Mouse (Mus musculus) heart, embryonic 16.5 days (tissue): Measurements from ENCODE around the gene Slc35a1. TPM values are rescaled to one million over a fixed set of nuclear protein-coding genes. Genes with fewer than 3 reads are reported as not detected.
A peak's percentile ranks its signal among the peaks of the same experiment; 100 is the strongest.
"Not testable (repeated sequence)": the region's sequence is repeated elsewhere in the genome, so short reads cannot be mapped to it uniquely, and the experiment has no call there.

ENCODE experiments used
- ATAC-seq: fragments of 200-750 bp; cut with Nextera tagmentation; replicated peaks from 2 replicates; pipeline ENCODE4 v1.8.0; 2017; ENCODE audit warnings: moderate number of reproducible peaks; ENCODE audit not compliant: insufficient read depth, low FRiP score; ENCODE audit errors: extremely low read depth
- H3K27ac ChIP-seq: fragments of 300-500 bp; sonication (generic); 2 replicates; pipeline ENCODE4 v1.5.1; 2014; ENCODE audit warnings: mild to moderate bottlenecking, low read length, control low read depth, moderate library complexity
- H3K27me3 ChIP-seq: fragments of 300-500 bp; sonication (generic); 2 replicates; pipeline ENCODE4 v1.6.1; 2014; ENCODE audit warnings: low read length, mixed read lengths; ENCODE audit not compliant: control insufficient read depth, insufficient read depth
- H3K36me3 ChIP-seq: fragments of 300-500 bp; sonication (generic); 2 replicates; pipeline ENCODE4 v1.6.1; 2014; ENCODE audit not compliant: control insufficient read depth, insufficient read depth
- H3K4me1 ChIP-seq: fragments of 300-500 bp; sonication (generic); 2 replicates; pipeline ENCODE4 v1.6.1; 2014; ENCODE audit warnings: low read length, mixed read lengths; ENCODE audit not compliant: control insufficient read depth, insufficient read depth
- H3K4me2 ChIP-seq: fragments of 300-500 bp; sonication (generic); 2 replicates; pipeline ENCODE4 v1.6.1; 2014; ENCODE audit warnings: low read depth, mild to moderate bottlenecking, control low read depth, low read length
- H3K4me3 ChIP-seq: fragments of 300-500 bp; sonication (generic); 2 replicates; pipeline ENCODE4 v1.5.1; 2014; ENCODE audit warnings: mild to moderate bottlenecking, control low read depth, low read length
- H3K9ac ChIP-seq: fragments of 300-500 bp; sonication (generic); 2 replicates; pipeline ENCODE4 v1.6.1; 2014; ENCODE audit warnings: low read length, control low read depth
- H3K9me3 ChIP-seq: fragments of 300-500 bp; sonication (generic); replicated peaks from 2 replicates; pipeline ENCODE4 v1.6.1; 2016; ENCODE audit warnings: low read length; ENCODE audit not compliant: control insufficient read depth
- WGBS: fragments of 180-500 bp; shearing (Covaris S2); extraction: QIAGEN DNeasy Blood & Tissue Kit; methylation state at CpG from one replicate; pipeline ENCODE4 v1.1.7; 2014; 5-methylcytosine and 5-hydroxymethylcytosine counted together
- polyA plus RNA-seq: library from polyadenylated mRNA; unstranded; fragments of >200 nt; fragmentation: Nextera tagmentation; extraction: Ambion mirVana; gene quantifications from 2 replicates; pipeline ENCODE4 v1.2.1, GENCODE M21; 2015

The Slc35a1 gene
- polyA plus RNA-seq: 42.9 and 43.4 TPM in 2 replicates

- peak; percentile 98 for ATAC-seq
- H3K9ac ChIP-seq: peak within 1 kb of the TSS; percentile 89
- H3K4me3 ChIP-seq: peak within 1 kb of the TSS; percentile 78
- H3K4me2 ChIP-seq: peak within 1 kb of the TSS; percentile 63
- H3K4me1 ChIP-seq: no peaks in the 10 kb centered on the region; the same call in 1 of the 2 replicates
- H3K27me3 ChIP-seq: no peaks in the 10 kb centered on the region
- under 1% methylated on average over 62 of the region's 65 CpGs for WGBS
- H3K9me3 ChIP-seq: no peaks in the 10 kb centered on the region
- peak within 1 kb of the TSS; percentile 85 for H3K27ac ChIP-seq
- 0 out of 2 replicates have a peak, but pooled peaks cover 2% of the 10 kb centered on the region for H3K36me3 ChIP-seq
Observed at GRCm38 (mm10) chr4:34686874-34687567, at the start of gene Slc35a1. Slc35a1 (minus strand) TSS chr4:34687438.

- no peak for ATAC-seq
- Histone ChIP-seq H3K27me3 (peaks cover 2% of the 10 kb centered on the region; the same call in 1 of the 2 replicates), H3K9me3 (no peaks in the 10 kb centered on the region; the same call in 1 of the 2 replicates), H3K4me2 (no peak overlapping the region), H3K27ac (no peak overlapping the region), H3K4me3 (no peak overlapping the region), H3K9ac (no peak overlapping the region), H3K36me3 (no peaks in the 10 kb centered on the region), H3K4me1 (peaks cover 2% of the 10 kb centered on the region; the same call in 1 of the 2 replicates)
- WGBS: 71% methylated on average over 3 of the region's 3 CpGs
Observed at GRCm38 (mm10) chr4:34734461-34734860, 47.2 kb upstream of the Slc35a1 start.

- not testable (repeated sequence) for ATAC-seq, H3K4me1 ChIP-seq, H3K36me3 ChIP-seq, H3K27ac ChIP-seq, H3K9ac ChIP-seq, H3K27me3 ChIP-seq, H3K4me2 ChIP-seq, H3K4me3 ChIP-seq, H3K9me3 ChIP-seq
- WGBS: 29% methylated on average over 2 of the region's 2 CpGs
Observed at GRCm38 (mm10) chr4:34733415-34733814, 46.2 kb upstream of the Slc35a1 start.

- Histone ChIP-seq H3K36me3 (no peaks in the 10 kb centered on the region), H3K27me3 (peaks cover 2% of the 10 kb centered on the region; the same call in 1 of the 2 replicates), H3K27ac (no peak within 1 kb of the TSS), H3K9ac (peak within 1 kb of the TSS; percentile 58), H3K9me3 (no peaks in the 10 kb centered on the region), H3K4me1 (peaks cover 2% of the 10 kb centered on the region; the same call in 1 of the 2 replicates), H3K4me3 (peak within 1 kb of the TSS; percentile 65), H3K4me2 (peak within 1 kb of the TSS; percentile 87)
- WGBS: under 1% methylated on average over 38 of the region's 38 CpGs
- peak; percentile 92 for ATAC-seq
Observed at GRCm38 (mm10) chr4:34729851-34730341, 42.7 kb upstream of the Slc35a1 start, which contains the start of gene Cfap206. Cfap206 (minus strand) TSS chr4:34730206.

- WGBS: 77% methylated on average over 3 of the region's 3 CpGs
- not testable (repeated sequence) for H3K9ac ChIP-seq, H3K27me3 ChIP-seq, H3K4me3 ChIP-seq, H3K4me2 ChIP-seq, H3K4me1 ChIP-seq, H3K27ac ChIP-seq, ATAC-seq, H3K9me3 ChIP-seq, H3K36me3 ChIP-seq
Observed at GRCm38 (mm10) chr4:34725710-34726109, 38.5 kb upstream of the Slc35a1 start.

GRCm38 (mm10) chr4:34724306-34724705 lies 37.1 kb upstream of the Slc35a1 start:
- Histone ChIP-seq H3K4me1 (no peaks in the 10 kb centered on the region), H3K27me3 (no peaks in the 10 kb centered on the region), H3K4me2 (no peak overlapping the region), H3K9ac (no peak overlapping the region), H3K36me3 (no peaks in the 10 kb centered on the region), H3K9me3 (peaks cover 5% of the 10 kb centered on the region), H3K4me3 (no peak overlapping the region), H3K27ac (no peak overlapping the region)
- WGBS: 64% methylated on average over 4 of the region's 4 CpGs
- no peak for ATAC-seq

- Histone ChIP-seq H3K4me1 (no peaks in the 10 kb centered on the region), H3K9me3 (peaks cover 10% of the 10 kb centered on the region), H3K27ac (no peak overlapping the region), H3K9ac (no peak overlapping the region), H3K36me3 (no peaks in the 10 kb centered on the region), H3K4me2 (no peak overlapping the region), H3K27me3 (no peaks in the 10 kb centered on the region), H3K4me3 (no peak overlapping the region)
- ATAC-seq: no peak
- 56% methylated on average over 4 of the region's 4 CpGs for WGBS
Observed at GRCm38 (mm10) chr4:34723186-34723585, 35.9 kb upstream of the Slc35a1 start.

GRCm38 (mm10) chr4:34720127-34720895 lies 33.1 kb upstream of the Slc35a1 start:
- H3K4me1 ChIP-seq: no peaks in the 10 kb centered on the region
- H3K4me3 ChIP-seq: no peak overlapping the region
- H3K36me3 ChIP-seq: no peaks in the 10 kb centered on the region
- H3K9ac ChIP-seq: no peak overlapping the region
- no peak overlapping the region for H3K27ac ChIP-seq
- H3K27me3 ChIP-seq: no peaks in the 10 kb centered on the region
- ATAC-seq: no peak
- no peak overlapping the region for H3K4me2 ChIP-seq
- 87% methylated on average over 7 of the region's 7 CpGs for WGBS
- peaks cover 10% of the 10 kb centered on the region for H3K9me3 ChIP-seq

GRCm38 (mm10) chr4:34719421-34719820 lies 32.2 kb upstream of the Slc35a1 start:
- peaks cover 10% of the 10 kb centered on the region for H3K9me3 ChIP-seq
- no peak overlapping the region for H3K4me2 ChIP-seq
- no peak overlapping the region for H3K9ac ChIP-seq
- H3K4me1 ChIP-seq: no peaks in the 10 kb centered on the region
- no peak overlapping the region for H3K4me3 ChIP-seq
- 95% methylated on average over 12 of the region's 12 CpGs for WGBS
- no peaks in the 10 kb centered on the region for H3K27me3 ChIP-seq
- H3K27ac ChIP-seq: no peak overlapping the region
- ATAC-seq: no peak
- no peaks in the 10 kb centered on the region for H3K36me3 ChIP-seq
